Mouse (Mus musculus) liver, embryonic 13.5 days (tissue): ENCODE results near the gene Srd5a1. TPM values are rescaled to one million over a fixed set of nuclear protein-coding genes. Genes with fewer than 3 reads are reported as not detected.
"Not testable (repeated sequence)": the region's sequence is repeated elsewhere in the genome, so short reads cannot be mapped to it uniquely, and the experiment has no call there.

Source experiments
- ATAC-seq: fragments of 200-750 bp; cut with Nextera tagmentation; 2 replicates; pipeline ENCODE4 v1.8.0; 2017; ENCODE audit warnings: low read depth, mild to moderate bottlenecking, moderate number of reproducible peaks, moderate library complexity
- DNase-seq: peaks from one replicate; pipeline ENCODE4 v3.0.0; 2022
- H3K27ac ChIP-seq: fragments of 300-500 bp; sonication (generic); 2 replicates; pipeline ENCODE4 v1.5.1; 2015; ENCODE audit warnings: moderate library complexity, mild to moderate bottlenecking, inconsistent platforms
- H3K27me3 ChIP-seq: fragments of 300-500 bp; sonication (generic); 2 replicates; pipeline ENCODE4 v1.6.1; 2015; ENCODE audit warnings: mild to moderate bottlenecking, inconsistent platforms
- H3K36me3 ChIP-seq: fragments of 300-500 bp; sonication (generic); 2 replicates; pipeline ENCODE4 v1.6.1; 2015; ENCODE audit warnings: mild to moderate bottlenecking, inconsistent platforms
- H3K4me1 ChIP-seq: fragments of 300-500 bp; sonication (generic); replicated peaks from 2 replicates; pipeline ENCODE4 v1.6.1; 2015; ENCODE audit warnings: inconsistent platforms
- H3K4me2 ChIP-seq: fragments of 300-500 bp; sonication (generic); 2 replicates; pipeline ENCODE4 v1.6.1; 2015; ENCODE audit warnings: inconsistent platforms, mild to moderate bottlenecking, moderate library complexity
- H3K4me3 ChIP-seq: fragments of 300-500 bp; sonication (generic); replicated peaks from 2 replicates; pipeline ENCODE4 v1.5.1; 2015; ENCODE audit warnings: mild to moderate bottlenecking, inconsistent platforms
- H3K9ac ChIP-seq: fragments of 300-500 bp; sonication (generic); 2 replicates; pipeline ENCODE4 v1.6.1; 2015; ENCODE audit warnings: mild to moderate bottlenecking, inconsistent platforms
- H3K9me3 ChIP-seq: fragments of 300-500 bp; sonication (generic); replicated peaks from 2 replicates; pipeline ENCODE4 v1.6.1; 2016; ENCODE audit warnings: inconsistent platforms
- whole genome bisulfite sequencing: fragments of 180-500 bp; shearing (Covaris S2); methylation state at CpG from one replicate; pipeline ENCODE4 v1.1.7; 2015; ENCODE audit not compliant: insufficient replicate concordance; 5-methylcytosine and 5-hydroxymethylcytosine counted together
- polyA plus RNA-seq: library from polyadenylated mRNA; unstranded; fragments of >200 nt; fragmentation: Nextera tagmentation; extraction: Ambion mirVana; gene quantifications from 2 replicates; pipeline ENCODE4 v1.2.1, GENCODE M21; 2015

Gene Srd5a1
- polyA plus RNA-seq, 1 experiment from 2014 or later: 4.7 TPM

GRCm38 (mm10) chr13:69569201-69569600, 42.0 kb downstream of the Srd5a1 start:
- Histone ChIP-seq H3K27me3 (no peaks in the 10 kb centered on the region), H3K4me3 (no peak overlapping the region), H3K27ac (no peak overlapping the region), H3K4me1 (no peaks in the 10 kb centered on the region), H3K4me2 (no peak overlapping the region), H3K9ac (no peak overlapping the region), H3K9me3 (no peaks in the 10 kb centered on the region), H3K36me3 (no peaks in the 10 kb centered on the region)
- 71% methylated on average over 9 of the region's 9 CpGs for WGBS
- ATAC-seq (no peak), DNase-seq (no peak)

GRCm38 (mm10) chr13:69565401-69565800, 45.8 kb downstream of the Srd5a1 start:
- WGBS: 85% methylated on average over 4 of the region's 4 CpGs
- H3K9me3 ChIP-seq: not testable (repeated sequence)

GRCm38 (mm10) chr13:69564573-69564972, 46.7 kb downstream of the Srd5a1 start:
- H3K27ac ChIP-seq: no peak overlapping the region
- 0 out of 2 replicates have a peak, but pooled peaks cover 2% of the 10 kb centered on the region for H3K4me1 ChIP-seq
- H3K4me3 ChIP-seq: no peak overlapping the region
- H3K9ac ChIP-seq: no peak overlapping the region
- no peaks in the 10 kb centered on the region for H3K36me3 ChIP-seq
- no peaks in the 10 kb centered on the region for H3K27me3 ChIP-seq
- H3K9me3 ChIP-seq: no peaks in the 10 kb centered on the region
- ATAC-seq (no peak), DNase-seq (no peak)
- H3K4me2 ChIP-seq: no peak overlapping the region

More at GRCm38 (mm10) chr13:69565401-69565800, 45.8 kb downstream of the Srd5a1 start:
- not testable (repeated sequence) for DNase-seq, H3K9ac ChIP-seq, H3K27ac ChIP-seq, H3K4me1 ChIP-seq, ATAC-seq, H3K27me3 ChIP-seq, H3K4me2 ChIP-seq, H3K4me3 ChIP-seq, H3K36me3 ChIP-seq

GRCm38 (mm10) chr13:69563905-69564304, 47.3 kb downstream of the Srd5a1 start:
- 56% methylated on average over 3 of the region's 3 CpGs for WGBS
- Histone ChIP-seq H3K36me3 (no peaks in the 10 kb centered on the region), H3K9me3 (no peaks in the 10 kb centered on the region), H3K4me1 (0 out of 2 replicates have a peak, but pooled peaks cover 2% of the 10 kb centered on the region), H3K4me3 (no peak overlapping the region), H3K27me3 (no peaks in the 10 kb centered on the region), H3K27ac (no peak overlapping the region), H3K9ac (no peak overlapping the region), H3K4me2 (no peak overlapping the region)
- DNase-seq (no peak), ATAC-seq (no peak)

DNA sequence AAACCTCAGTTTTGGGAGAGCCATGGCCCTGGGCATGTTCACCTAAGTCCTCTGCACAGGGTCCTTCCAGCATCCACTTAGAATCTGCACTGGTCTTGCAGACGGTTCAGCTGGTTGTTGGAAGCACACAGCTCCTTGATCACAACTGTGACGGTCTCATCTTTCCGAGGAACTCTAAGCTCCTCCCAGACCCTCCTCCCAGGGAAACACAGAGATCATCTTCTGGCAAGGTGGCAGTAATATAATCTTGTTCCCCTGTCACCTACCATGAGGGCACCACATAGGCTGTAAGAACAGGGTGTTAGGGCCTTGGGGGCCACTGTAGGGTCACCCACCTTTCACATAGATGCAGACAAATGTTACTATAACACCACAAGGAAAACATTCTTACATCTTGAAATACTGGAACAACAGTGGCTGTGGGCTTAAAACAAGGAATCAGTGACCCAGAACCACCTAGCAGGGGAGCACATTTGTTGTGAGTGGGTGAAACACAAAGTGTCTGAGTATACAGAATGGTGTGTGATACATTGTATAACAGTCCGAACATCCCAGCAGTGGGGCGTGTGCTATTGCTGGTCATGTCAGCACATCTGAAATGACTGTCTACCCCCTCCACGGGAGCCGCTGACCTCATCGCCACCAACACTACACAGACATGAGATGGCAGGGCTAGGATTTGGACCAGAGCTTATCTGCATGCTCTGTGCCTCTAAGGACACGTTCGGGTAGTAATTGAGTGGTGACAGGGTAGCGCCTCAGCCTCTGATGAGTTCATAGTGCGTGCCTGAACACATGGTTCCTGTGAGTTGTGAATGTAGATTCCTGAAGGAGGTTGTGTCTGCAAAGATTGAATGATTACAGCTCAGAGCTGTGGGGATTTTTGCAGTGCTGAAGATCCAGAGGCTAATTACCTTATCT, 48.3 kb downstream of the Srd5a1 start:
- DNase-seq (no peak), ATAC-seq (no peak)
- H3K27ac ChIP-seq: no peak overlapping the region
- no peaks in the 10 kb centered on the region for H3K36me3 ChIP-seq
- 0 out of 2 replicates have a peak, but pooled peaks cover 2% of the 10 kb centered on the region for H3K4me1 ChIP-seq
- 62% methylated on average over 12 of the region's 12 CpGs for WGBS
- H3K4me3 ChIP-seq: no peak overlapping the region
- H3K9me3 ChIP-seq: no peaks in the 10 kb centered on the region
- H3K4me2 ChIP-seq: no peak overlapping the region
- no peak overlapping the region for H3K9ac ChIP-seq
- H3K27me3 ChIP-seq: no peaks in the 10 kb centered on the region

DNA sequence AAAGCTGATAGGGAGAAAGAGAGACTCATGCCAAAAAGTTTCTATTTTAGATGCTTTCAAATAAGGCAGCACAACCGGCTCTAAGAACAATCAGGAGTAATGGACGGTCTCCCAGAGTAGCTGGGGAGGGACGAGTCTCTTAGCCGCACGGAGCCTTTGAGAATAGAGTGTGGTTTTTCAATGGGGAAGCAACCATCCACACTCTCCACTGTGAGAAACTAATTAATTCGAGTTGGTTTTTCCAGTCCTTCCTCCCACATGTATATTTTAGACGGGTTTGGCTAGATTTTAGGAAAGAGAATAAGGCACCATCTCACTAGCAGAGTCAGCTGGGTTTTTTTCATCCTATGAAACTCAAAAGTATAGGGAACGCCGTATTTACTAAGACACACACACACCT, 49.2 kb downstream of the Srd5a1 start:
- ATAC-seq (no peak), DNase-seq (no peak)
- Histone ChIP-seq H3K9ac (no peak overlapping the region), H3K36me3 (no peaks in the 10 kb centered on the region), H3K9me3 (no peaks in the 10 kb centered on the region), H3K27ac (no peak overlapping the region), H3K4me3 (no peak overlapping the region), H3K4me2 (no peak overlapping the region), H3K27me3 (no peaks in the 10 kb centered on the region), H3K4me1 (0 out of 2 replicates have a peak, but pooled peaks cover 2% of the 10 kb centered on the region)
- WGBS: 66% methylated on average over 9 of the region's 9 CpGs

DNA sequence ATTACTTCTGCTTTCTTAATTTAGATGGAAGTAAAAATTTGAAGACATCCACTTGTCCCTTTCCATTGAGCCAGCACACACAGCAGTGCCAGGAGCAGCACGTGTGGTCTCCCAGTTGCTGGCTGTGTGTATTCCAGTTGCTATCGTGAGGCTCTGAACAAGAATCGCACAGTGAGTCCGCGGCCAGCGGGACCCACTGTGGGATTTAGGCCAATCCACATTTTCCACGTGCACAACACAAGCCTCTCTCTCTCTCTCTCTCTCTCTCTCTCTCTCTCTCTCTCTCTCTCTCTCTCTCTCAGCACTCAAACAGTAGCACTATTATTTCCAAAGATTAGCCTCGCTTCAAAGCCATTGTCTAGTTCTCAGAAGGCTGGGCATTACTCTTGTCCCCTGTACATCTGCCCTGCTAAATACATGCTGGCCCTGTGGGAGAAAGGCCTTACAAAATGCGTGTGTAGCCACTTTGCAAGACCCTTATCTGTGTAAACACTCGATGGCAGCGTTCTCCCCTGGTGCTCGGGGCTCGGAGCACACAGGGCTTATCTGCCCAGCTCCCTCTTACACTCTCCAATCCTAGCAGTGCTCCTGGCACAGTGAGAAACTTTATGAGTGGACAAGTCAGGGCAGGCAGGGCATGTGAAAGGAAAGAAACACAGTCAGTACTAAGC, 51.8 kb downstream of the Srd5a1 start:
- Histone ChIP-seq H3K4me1 (0 out of 2 replicates have a peak, but pooled peaks cover 2% of the 10 kb centered on the region), H3K27me3 (no peaks in the 10 kb centered on the region), H3K9ac (no peak overlapping the region), H3K36me3 (no peaks in the 10 kb centered on the region), H3K9me3 (no peaks in the 10 kb centered on the region), H3K4me3 (no peak overlapping the region), H3K4me2 (no peak overlapping the region), H3K27ac (no peak overlapping the region)
- WGBS: 46% methylated on average over 13 of the region's 13 CpGs
- DNase-seq: no peak
- ATAC-seq: no peak

GRCm38 (mm10) chr13:69558098-69558660, 53.1 kb downstream of the Srd5a1 start:
- ATAC-seq: no peak
- Histone ChIP-seq H3K36me3 (no peaks in the 10 kb centered on the region), H3K27ac (no peak overlapping the region), H3K4me1 (0 out of 2 replicates have a peak, but pooled peaks cover 2% of the 10 kb centered on the region), H3K4me3 (no peak overlapping the region), H3K9me3 (no peaks in the 10 kb centered on the region), H3K4me2 (no peak overlapping the region), H3K27me3 (no peaks in the 10 kb centered on the region), H3K9ac (no peak overlapping the region)
- no peak for DNase-seq
- 62% methylated on average over 6 of the region's 6 CpGs for WGBS

- H3K27me3 ChIP-seq: no peaks in the 10 kb centered on the region
- ATAC-seq: no peak
- DNase-seq: no peak
- no peaks in the 10 kb centered on the region for H3K36me3 ChIP-seq
- H3K4me2 ChIP-seq: no peak overlapping the region
- H3K9me3 ChIP-seq: no peaks in the 10 kb centered on the region
- H3K9ac ChIP-seq: no peak overlapping the region
- H3K27ac ChIP-seq: no peak overlapping the region
- H3K4me3 ChIP-seq: no peak overlapping the region
- 0 out of 2 replicates have a peak, but pooled peaks cover 2% of the 10 kb centered on the region for H3K4me1 ChIP-seq
These were observed 54.5 kb downstream of the Srd5a1 start for GRCm38 (mm10) chr13:69556728-69557127.

DNA sequence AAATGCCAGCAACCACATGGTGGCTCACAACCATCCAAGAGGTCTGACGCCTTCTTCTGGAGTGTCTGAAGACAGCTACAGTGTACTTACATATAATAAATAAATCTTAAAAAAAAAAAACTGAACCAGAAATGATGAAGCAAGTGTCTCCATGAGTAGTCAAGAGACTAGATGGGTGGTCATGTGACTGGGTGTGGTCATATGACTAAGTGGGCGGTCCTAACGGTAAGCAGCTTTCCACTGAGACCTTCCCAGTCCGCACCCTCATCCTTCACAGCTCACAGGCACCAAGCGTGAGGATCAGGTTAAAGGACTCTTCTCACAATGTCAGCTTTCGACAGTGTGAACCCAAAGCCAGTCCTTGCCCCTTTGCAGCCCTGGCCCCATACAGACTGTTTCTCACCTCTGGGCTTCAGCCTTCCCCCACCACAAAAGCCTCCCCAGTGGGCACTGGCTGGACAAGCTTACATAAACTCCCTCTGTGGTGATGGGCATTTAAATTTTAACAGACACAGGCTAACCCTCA, 55.2 kb downstream of the Srd5a1 start:
- 62% methylated on average over 6 of the region's 6 CpGs for WGBS
- Histone ChIP-seq H3K27ac (no peak overlapping the region), H3K4me1 (0 out of 2 replicates have a peak, but pooled peaks cover 2% of the 10 kb centered on the region), H3K4me3 (no peak overlapping the region), H3K9me3 (no peaks in the 10 kb centered on the region), H3K4me2 (no peak overlapping the region), H3K27me3 (no peaks in the 10 kb centered on the region), H3K9ac (no peak overlapping the region), H3K36me3 (no peaks in the 10 kb centered on the region)
- DNase-seq (no peak), ATAC-seq (no peak)

DNA sequence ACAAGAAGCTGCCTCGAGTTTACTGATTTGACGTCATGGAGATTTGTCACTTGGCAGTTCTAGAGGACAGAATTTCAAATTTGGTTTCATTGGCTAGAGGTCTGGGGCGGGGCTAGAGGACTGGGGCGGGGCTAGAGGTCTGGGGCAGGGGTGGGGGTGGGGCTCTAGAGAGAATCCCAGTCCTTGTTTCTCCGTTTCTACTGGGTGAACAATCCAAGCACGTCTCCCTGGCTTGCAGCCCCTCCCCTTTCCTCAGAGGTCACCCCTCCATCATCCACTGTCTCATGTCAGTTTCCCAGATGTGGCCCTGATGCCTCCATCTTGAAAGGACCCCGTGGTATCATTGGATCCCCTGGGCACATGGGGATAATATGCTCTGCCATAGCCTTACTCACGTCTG, 56.2 kb downstream of the Srd5a1 start:
- DNase-seq: no peak

More for the DNA sequence above, 56.2 kb downstream of the Srd5a1 start:
- Histone ChIP-seq H3K36me3 (no peaks in the 10 kb centered on the region), H3K27ac (no peak overlapping the region), H3K27me3 (no peaks in the 10 kb centered on the region), H3K9ac (no peak overlapping the region), H3K9me3 (no peaks in the 10 kb centered on the region), H3K4me2 (no peak overlapping the region), H3K4me1 (0 out of 2 replicates have a peak, but pooled peaks cover 2% of the 10 kb centered on the region), H3K4me3 (no peak overlapping the region)
- no peak; the same call in 1 of the 2 replicates for ATAC-seq
- WGBS: 14% methylated on average over 8 of the region's 8 CpGs
